Mouse (Mus musculus) stomach, adult 2 months (tissue): ENCODE data around the gene Tbl1xr1. TPM values are rescaled to one million over a fixed set of nuclear protein-coding genes. Genes with fewer than 3 reads are reported as not detected.

ENCODE experiments used
- polyA plus RNA-seq: library from polyadenylated mRNA; depleted of rRNA; stranded (reverse); fragments of >200 nt; gene quantifications from 2 replicates; pipeline ENCODE4 v1.2.3, GENCODE M21; 2012; rRNA removed

Gene Tbl1xr1
- 8.8 and 10.7 TPM in 2 replicates for polyA plus RNA-seq

GRCm38 (mm10) chr3:22076561-22076935 lies at the start of gene Tbl1xr1:
Gene Tbl1xr1, plus strand, starts transcription at chr3:22076652.

